Mouse (Mus musculus) forebrain, embryonic 11.5 days (tissue): ENCODE measurements at regions not wholly inside any gene's neighbourhood (a gene's known extent, or its start where the extent isn't known, plus 50 kb on each side); places are given as distances from the start of the nearest gene placed in this dataset.

Experiments
- ATAC-seq: fragments of 200-750 bp; cut with Nextera tagmentation; replicated peaks from 2 replicates; pipeline ENCODE4 v1.8.0; 2017; ENCODE audit warnings: moderate TSS enrichment; ENCODE audit not compliant: low FRiP score
- DNase-seq: peaks from one replicate; pipeline ENCODE4 v3.0.0-alpha.2; 2017; ENCODE audit warnings: low spot score
- H3K27ac ChIP-seq: fragments of 300-500 bp; sonication (generic); 2 replicates; pipeline ENCODE4 v1.5.1; 2014; ENCODE audit warnings: low read depth, low read length
- H3K27me3 ChIP-seq: fragments of 300-500 bp; sonication (generic); 2 replicates; pipeline ENCODE4 v1.6.1; 2014; ENCODE audit warnings: mild to moderate bottlenecking, low read length, mixed read lengths; ENCODE audit not compliant: control insufficient read depth, insufficient read depth
- H3K36me3 ChIP-seq: fragments of 300-500 bp; sonication (generic); 2 replicates; pipeline ENCODE4 v1.6.1; 2014; ENCODE audit warnings: mild to moderate bottlenecking, low read length, moderate library complexity, mixed read lengths; ENCODE audit not compliant: control insufficient read depth, insufficient read depth
- H3K4me1 ChIP-seq: fragments of 300-500 bp; sonication (generic); replicated peaks from 2 replicates; pipeline ENCODE4 v1.6.1; 2014; ENCODE audit warnings: low read length, mixed read lengths; ENCODE audit not compliant: control insufficient read depth, insufficient read depth
- H3K4me2 ChIP-seq: fragments of 300-500 bp; sonication (generic); 2 replicates; pipeline ENCODE4 v1.6.1; 2014; ENCODE audit warnings: low read depth, mild to moderate bottlenecking, low read length, moderate library complexity, mixed read lengths; ENCODE audit not compliant: severe bottlenecking
- H3K4me3 ChIP-seq: fragments of 300-500 bp; sonication (generic); 2 replicates; pipeline ENCODE4 v1.5.1; 2014; ENCODE audit warnings: low read depth, low read length
- H3K9ac ChIP-seq: fragments of 300-500 bp; sonication (generic); 2 replicates; pipeline ENCODE4 v1.6.1; 2014; ENCODE audit warnings: low read length
- H3K9me3 ChIP-seq: fragments of 300-500 bp; sonication (generic); 2 replicates; pipeline ENCODE4 v1.6.1; 2016; ENCODE audit warnings: low read length, mixed read lengths; ENCODE audit not compliant: control insufficient read depth
- WGBS: fragments of 180-500 bp; shearing (Covaris S2); extraction: QIAGEN DNeasy Blood & Tissue Kit; methylation state at CpG from one replicate; pipeline ENCODE4 v1.1.7; 2014; 5-methylcytosine and 5-hydroxymethylcytosine counted together

DNA sequence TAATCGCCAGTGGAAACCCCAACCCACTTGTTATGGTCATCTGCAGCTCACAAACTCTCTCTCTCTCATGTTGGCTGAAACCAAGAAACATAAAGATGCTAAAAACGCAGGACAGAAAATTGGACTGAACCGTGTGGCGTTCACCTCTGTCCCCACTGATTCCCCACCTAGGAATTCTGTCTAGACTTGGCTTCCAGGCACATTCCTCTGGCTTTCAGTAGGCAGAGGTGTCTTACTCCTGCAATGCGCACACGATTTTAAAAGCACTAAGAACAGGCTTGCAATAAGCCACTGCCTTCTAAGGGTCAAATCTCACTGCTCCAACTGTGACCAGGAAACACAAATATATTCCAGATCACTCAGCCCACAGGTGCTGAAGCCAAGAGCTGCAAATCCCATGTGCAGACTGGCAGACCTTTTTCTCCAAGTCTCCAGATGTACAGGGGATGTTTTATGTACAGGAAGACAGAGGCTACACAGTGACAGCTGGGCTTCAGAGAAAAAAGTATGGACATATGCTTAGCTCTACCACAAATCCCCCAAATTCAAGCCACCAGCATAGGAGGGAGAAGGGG, 758.3 kb downstream of the Inhba start:
- H3K27me3 ChIP-seq: no peaks in the 10 kb centered on the region
- WGBS: 47% methylated on average over 6 of the region's 6 CpGs
- H3K4me1 ChIP-seq: no peaks in the 10 kb centered on the region
- H3K9ac ChIP-seq: no peak overlapping the region
- no peak overlapping the region for H3K4me2 ChIP-seq
- H3K36me3 ChIP-seq: no peaks in the 10 kb centered on the region
- no peak for DNase-seq
- no peak overlapping the region for H3K4me3 ChIP-seq
- H3K9me3 ChIP-seq: no peaks in the 10 kb centered on the region
- no peak overlapping the region for H3K27ac ChIP-seq
- ATAC-seq: no peak

DNA sequence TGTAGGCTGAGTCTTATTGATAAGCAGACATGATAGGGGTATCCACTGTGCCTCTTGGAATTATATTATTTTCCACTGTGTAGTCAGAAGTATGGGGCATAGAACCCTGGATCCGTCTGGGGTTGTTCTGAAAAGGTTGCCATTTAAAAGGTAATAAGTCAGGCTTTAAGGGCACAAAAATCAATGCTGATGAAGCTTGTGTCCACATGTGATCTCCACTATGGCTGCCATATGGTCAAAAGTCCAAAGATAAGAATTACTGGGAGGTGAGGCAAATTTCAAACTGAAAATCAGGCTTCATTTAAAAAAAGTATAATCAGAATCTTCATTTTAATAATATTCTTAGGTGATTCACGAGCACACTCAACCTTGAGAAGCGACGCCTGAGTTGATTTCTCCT, 760.2 kb downstream of the Inhba start:
- ATAC-seq (no peak), DNase-seq (no peak)
- 91% methylated on average over 4 of the region's 4 CpGs for whole genome bisulfite sequencing

DNA sequence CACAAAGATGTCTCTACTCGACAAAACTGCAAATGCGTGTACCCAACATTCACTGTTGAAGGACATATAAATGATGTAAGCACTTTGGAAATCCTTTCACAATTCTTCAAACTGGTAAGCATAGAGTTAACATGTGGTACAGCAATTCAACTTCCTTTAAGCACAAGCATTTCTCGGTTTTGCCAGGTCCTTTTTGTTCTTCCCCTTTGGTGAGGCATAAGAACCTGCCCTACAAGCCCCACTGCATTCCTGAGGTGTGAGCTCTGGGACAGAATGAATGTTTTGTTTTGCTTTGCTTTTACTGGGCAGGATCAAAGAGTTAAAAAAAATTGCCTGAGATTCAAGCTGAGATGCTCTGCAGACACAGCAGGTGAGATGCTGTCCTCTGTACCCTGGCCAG, 793.9 kb downstream of the Inhba start:
- Histone ChIP-seq H3K27me3 (no peaks in the 10 kb centered on the region), H3K9me3 (no peaks in the 10 kb centered on the region), H3K4me3 (no peak overlapping the region), H3K27ac (no peak overlapping the region), H3K9ac (no peak overlapping the region), H3K4me2 (no peak overlapping the region), H3K36me3 (no peaks in the 10 kb centered on the region), H3K4me1 (no peaks in the 10 kb centered on the region)
- DNase-seq: no peak
- 63% methylated on average over 3 of the region's 3 CpGs for WGBS
- no peak for ATAC-seq

More for the DNA sequence above, 760.2 kb downstream of the Inhba start:
- H3K4me1 ChIP-seq: no peaks in the 10 kb centered on the region
- no peaks in the 10 kb centered on the region for H3K9me3 ChIP-seq
- no peak overlapping the region for H3K4me2 ChIP-seq
- H3K4me3 ChIP-seq: no peak overlapping the region
- H3K36me3 ChIP-seq: no peaks in the 10 kb centered on the region
- no peak overlapping the region for H3K27ac ChIP-seq
- H3K9ac ChIP-seq: no peak overlapping the region
- no peaks in the 10 kb centered on the region for H3K27me3 ChIP-seq
